Mouse (Mus musculus) MEL (cell line): ENCODE measurements at regions not wholly inside any gene's neighbourhood (a gene's known extent, or its start where the extent isn't known, plus 50 kb on each side); places are given as distances from the start of the nearest gene placed in this dataset.

Source experiments
- CHD1 ChIP-seq: IDR thresholded peaks from 2 replicates; pipeline ENCODE4 v1.6.1; 2012; ENCODE audit warnings: low read depth, mild to moderate bottlenecking, inconsistent platforms, low read length, improper control_type of control experiment
- CHD2 ChIP-seq: IDR thresholded peaks from 2 replicates; pipeline ENCODE4 v1.6.1; 2011; ENCODE audit warnings: low read length, improper control_type of control experiment
- CTCF ChIP-seq, 3 experiments: IDR thresholded peaks in 2 of 3; conservative IDR thresholded peaks in 1 of 3; 2 replicates each; pipeline ENCODE4 v1.5.1; 2011 to 2012; ENCODE audit warnings: low read length in 3 of 3, low read depth in 2 of 3, mild to moderate bottlenecking in 2 of 3, improper control_type of control experiment in 1 of 3, inconsistent platforms in 1 of 3, mixed read lengths in 1 of 3, moderate library complexity in 1 of 3; ENCODE audit not compliant: control insufficient read depth in 1 of 3, insufficient read depth in 1 of 3, poor library complexity in 1 of 3, severe bottlenecking in 1 of 3
- ELF1 ChIP-seq: IDR thresholded peaks from 2 replicates; pipeline ENCODE4 v1.6.1; 2014; ENCODE audit warnings: low read depth, mild to moderate bottlenecking, inconsistent platforms, low read length, improper control_type of control experiment, moderate library complexity
- MAX ChIP-seq: IDR thresholded peaks from 2 replicates; pipeline ENCODE4 v1.6.1; 2011; ENCODE audit warnings: low read length, improper control_type of control experiment
- MAZ ChIP-seq: IDR thresholded peaks from 2 replicates; pipeline ENCODE4 v1.6.1; 2012; ENCODE audit warnings: low read depth, mild to moderate bottlenecking, inconsistent platforms, low read length, improper control_type of control experiment
- NELFE ChIP-seq: IDR thresholded peaks from 2 replicates; pipeline ENCODE4 v1.6.1; 2011; ENCODE audit warnings: low read depth, low read length, improper control_type of control experiment
- NRF1 ChIP-seq: IDR thresholded peaks from 2 replicates; pipeline ENCODE4 v1.6.1; 2014; ENCODE audit warnings: low read depth, mild to moderate bottlenecking, inconsistent platforms, low read length, improper control_type of control experiment, moderate library complexity; ENCODE audit not compliant: poor library complexity, insufficient read depth, severe bottlenecking
- POLR2A ChIP-seq, 2 experiments: IDR thresholded peaks; 2 replicates each; pipeline ENCODE4 v1.6.1; 2011 to 2012; ENCODE audit warnings: low read length in 2 of 2, mild to moderate bottlenecking in 2 of 2, control low read depth in 1 of 2, improper control_type of control experiment in 1 of 2, low read depth in 1 of 2, moderate library complexity in 1 of 2; ENCODE audit not compliant: control insufficient read depth in 1 of 2, insufficient read depth in 1 of 2, poor library complexity in 1 of 2
- POLR2AphosphoS2 ChIP-seq: IDR thresholded peaks from 2 replicates; pipeline ENCODE4 v1.6.1; 2011; ENCODE audit warnings: low read length, improper control_type of control experiment
- TBP ChIP-seq: IDR thresholded peaks from 2 replicates; pipeline ENCODE4 v1.8.0; 2011; ENCODE audit warnings: low read depth, low read length, improper control_type of control experiment
- TCF12 ChIP-seq: IDR thresholded peaks from 2 replicates; pipeline ENCODE4 v1.6.1; 2014; ENCODE audit warnings: low read depth, mild to moderate bottlenecking, inconsistent platforms, low read length, improper control_type of control experiment, moderate library complexity
- USF2 ChIP-seq, 2 experiments: IDR thresholded peaks; 2 replicates each; pipeline ENCODE4 v1.6.1; 2011 to 2012; ENCODE audit warnings: improper control_type of control experiment in 2 of 2, low read length in 2 of 2, borderline replicate concordance in 1 of 2, inconsistent platforms in 1 of 2, low read depth in 1 of 2, mild to moderate bottlenecking in 1 of 2; ENCODE audit not compliant: insufficient read depth in 1 of 2

GRCm38 (mm10) chr1:121653901-121654300, 86.1 kb upstream of the Ddx18 start:
- TF ChIP-seq CTCF (IDR thresholded peaks at IDR 0.05 in 2 of 3, conservative IDR thresholded peaks at IDR 0.05 in 1 of 3; ENCODE audit: control insufficient read depth in 1 of 3, insufficient read depth in 1 of 3, low read depth in 2 of 3, low read length in 3 of 3, poor library complexity in 1 of 3, severe bottlenecking in 1 of 3) (no peak), NELFE (no peak), CHD1 (no peak), TBP (no peak), USF2 (IDR thresholded peaks at IDR 0.05; ENCODE audit: borderline replicate concordance in 1 of 2, insufficient read depth in 1 of 2, low read depth in 1 of 2, low read length in 2 of 2) (no peak), POLR2A (IDR thresholded peaks at IDR 0.05; ENCODE audit: control insufficient read depth in 1 of 2, insufficient read depth in 1 of 2, low read depth in 1 of 2, low read length in 2 of 2, poor library complexity in 1 of 2) (no peak), POLR2AphosphoS2 (no peak), ELF1 (no peak), MAX (no peak), NRF1 (no peak), MAZ (no peak), TCF12 (no peak), CHD2 (no peak)
